Mouse (Mus musculus) liver, postnatal 0 days (tissue): ENCODE data around the gene Ankrd12.

Experiments used
- CTCF ChIP-seq: sonication (generic); IDR thresholded peaks from 2 replicates; pipeline ENCODE4 v1.5.1; 2016; ENCODE audit warnings: antibody characterized with exemption, low read depth
- EP300 ChIP-seq: IDR thresholded peaks from 2 replicates; pipeline ENCODE4 v1.6.1; 2016; ENCODE audit warnings: antibody characterized with exemption, low read depth, mild to moderate bottlenecking

- no peak for TF ChIP-seq CTCF
- no peak for TF ChIP-seq EP300
Observed at GRCm38 (mm10) chr17:66041020-66041419, 35.9 kb downstream of the Ankrd12 start.
